In genomic region chr16:51881127-51881526, GRCm38 (mm10) we compare ENCODE assay signal across 17 mouse cellular contexts.
"Had no signal": no experiment of that assay in that cellular context is flagged by ENCODE, and none has a peak within 500 bp of the region (broad histone marks: within the 10 kb centered on the region; RNA-seq: fewer than 3 reads in every experiment).

No protein-coding gene starts in this region.

- H3K4me3 ChIP-seq: layer of hippocampus, adult 2 months; neural tube, embryonic 12.5 days; neural tube, embryonic 15.5 days; stomach, embryonic 15.5 days had no signal

- H3K4me1 ChIP-seq: neural tube, embryonic 12.5 days; neural tube, embryonic 15.5 days; stomach, embryonic 15.5 days had no signal

- H3K9me3 ChIP-seq: neural tube, embryonic 12.5 days; neural tube, embryonic 15.5 days; stomach, embryonic 15.5 days had no signal

- ATAC-seq: liver, postnatal 0 days; lung, postnatal 0 days had no signal

- H3K4me2 ChIP-seq: lung, embryonic 14.5 days; neural tube, embryonic 12.5 days; neural tube, embryonic 15.5 days; stomach, embryonic 15.5 days had no signal

- DNase-seq: kidney, postnatal 25 days; layer of hippocampus, adult 9-11 months; liver, postnatal 0 days; lung, embryonic 14.5 days; midbrain, embryonic 14.5 days; retina, postnatal 1 day; right cerebral cortex, postnatal 25 days; spleen, adult 18-20 months; thymus, postnatal 25 days had no signal

- H3K27me3 ChIP-seq: neural tube, embryonic 12.5 days; neural tube, embryonic 15.5 days; stomach, embryonic 15.5 days had no signal

- H3K9ac ChIP-seq: liver, embryonic 14.5 days; liver, postnatal 0 days; lung, embryonic 14.5 days; neural tube, embryonic 12.5 days; neural tube, embryonic 15.5 days; stomach, embryonic 15.5 days had no signal

- H3K36me3 ChIP-seq: neural tube, embryonic 12.5 days; neural tube, embryonic 15.5 days; stomach, embryonic 15.5 days had no signal

- H3K27ac ChIP-seq: kidney, postnatal 0 days; layer of hippocampus, adult 2 months; liver, embryonic 14.5 days; macrophage; neural tube, embryonic 12.5 days; neural tube, embryonic 15.5 days; stomach, embryonic 15.5 days had no signal
